Mouse (Mus musculus) midbrain, embryonic 10.5 days (tissue): ENCODE results near the gene Hmg20b. TPM values are rescaled to one million over a fixed set of nuclear protein-coding genes. Genes with fewer than 3 reads are reported as not detected.

Experiments
- DNase-seq: peaks from one replicate; pipeline ENCODE4 v3.0.0-alpha.2; 2017; ENCODE audit warnings: low spot score
- H3K27ac ChIP-seq: fragments of 300-500 bp; sonication (generic); replicated peaks from 2 replicates; pipeline ENCODE4 v1.5.1; 2016; ENCODE audit warnings: mild to moderate bottlenecking
- H3K27me3 ChIP-seq: fragments of 300-500 bp; sonication (generic); 2 replicates; pipeline ENCODE4 v1.6.1; 2016; ENCODE audit warnings: low read depth, mild to moderate bottlenecking; ENCODE audit not compliant: poor library complexity, severe bottlenecking
- H3K36me3 ChIP-seq: fragments of 300-500 bp; sonication (generic); 2 replicates; pipeline ENCODE4 v1.6.1; 2016; ENCODE audit warnings: mild to moderate bottlenecking, moderate library complexity
- H3K4me1 ChIP-seq: fragments of 300-500 bp; sonication (generic); 2 replicates; pipeline ENCODE4 v1.6.1; 2016
- H3K4me3 ChIP-seq: fragments of 300-500 bp; sonication (generic); 2 replicates; pipeline ENCODE4 v1.5.1; 2016; ENCODE audit warnings: mild to moderate bottlenecking, moderate library complexity
- H3K9me3 ChIP-seq: fragments of 300-500 bp; sonication (generic); replicated peaks from 2 replicates; pipeline ENCODE4 v1.6.1; 2016; ENCODE audit warnings: mild to moderate bottlenecking
- WGBS: fragments of 180-500 bp; shearing (Covaris S2); methylation state at CpG from one replicate; pipeline ENCODE4 v1.1.7; 2016; 5-methylcytosine and 5-hydroxymethylcytosine counted together
- polyA plus RNA-seq: library from polyadenylated mRNA; unstranded; fragments of >200 nt; fragmentation: Nextera tagmentation; extraction: Ambion mirVana; gene quantifications from 2 replicates; pipeline ENCODE4 v1.2.1, GENCODE M21; 2016

Hmg20b gene
- polyA plus RNA-seq, 1 experiment from 2014 or later = 102 TPM

DNA sequence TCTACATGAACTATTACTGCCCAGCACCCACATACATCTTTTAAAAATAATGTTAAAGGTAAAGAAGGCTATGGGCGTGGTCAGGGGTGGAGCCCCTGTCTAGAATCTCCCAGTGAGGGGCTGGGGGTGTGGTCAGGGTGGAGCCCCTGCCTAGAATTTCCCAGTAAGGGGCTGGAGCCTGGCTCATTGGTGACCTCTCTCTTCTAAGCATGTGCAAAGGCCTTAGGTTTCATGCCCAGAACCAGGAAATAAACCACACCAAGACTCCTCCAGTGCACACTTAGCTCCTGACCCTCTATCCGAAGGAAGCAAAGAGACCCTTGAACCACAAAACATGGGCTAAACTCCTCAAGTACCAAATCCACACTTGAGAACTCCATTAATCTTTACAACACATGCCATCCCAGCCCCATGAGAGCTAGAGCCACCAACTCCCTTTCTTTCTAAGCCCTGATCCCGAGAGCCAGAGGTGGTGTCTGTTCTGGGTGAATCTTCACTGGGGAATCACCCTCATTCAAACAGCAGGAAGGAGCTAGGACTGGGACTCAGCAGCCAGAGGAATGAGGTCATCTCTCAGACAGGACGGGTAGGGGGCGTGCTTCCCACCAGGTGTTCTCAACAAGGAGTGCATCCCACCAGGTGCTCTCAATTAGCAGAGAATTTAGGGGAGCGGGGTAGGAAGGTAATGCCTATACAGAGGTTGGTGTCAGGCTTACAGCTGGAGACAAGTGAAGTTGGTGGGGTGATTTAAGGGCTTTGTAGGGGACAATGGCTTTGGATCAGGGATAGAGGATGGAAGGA is 26.5 kb upstream of the Hmg20b start:
- 49% methylated on average over 6 of the region's 6 CpGs for WGBS
- Histone ChIP-seq H3K9me3 (no peaks in the 10 kb centered on the region), H3K27ac (peak overlapping the region; percentile 97), H3K4me1 (peaks cover 47% of the 10 kb centered on the region), H3K27me3 (no peaks in the 10 kb centered on the region), H3K36me3 (peaks cover 49% of the 10 kb centered on the region), H3K4me3 (peak overlapping the region; percentile 93)
- DNase-seq = no peak

DNA sequence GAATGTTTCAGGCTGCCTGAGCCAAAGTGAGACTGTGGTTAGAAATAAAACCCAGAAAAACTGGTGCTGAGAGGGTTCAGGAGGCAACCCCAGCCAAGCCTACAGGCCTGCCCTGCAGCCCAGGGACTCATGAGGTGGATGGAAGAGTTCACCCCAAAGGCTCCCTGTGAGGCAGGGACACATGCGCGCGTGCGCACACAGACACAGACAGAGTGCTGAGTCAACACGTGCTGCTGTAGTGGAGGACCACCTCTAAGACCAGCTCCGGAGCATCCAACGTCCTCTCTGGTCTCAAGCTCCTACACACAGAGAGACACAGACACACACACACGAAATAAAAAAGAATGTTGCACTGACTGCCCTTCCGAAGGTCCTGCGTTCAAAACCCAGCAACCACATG is 25.0 kb upstream of the Hmg20b start:
- H3K27me3 ChIP-seq = no peaks in the 10 kb centered on the region
- peaks cover 64% of the 10 kb centered on the region for H3K36me3 ChIP-seq
- H3K27ac ChIP-seq = no peak overlapping the region
- no peaks in the 10 kb centered on the region for H3K9me3 ChIP-seq
- WGBS = 93% methylated on average over 10 of the region's 10 CpGs
- peak overlapping the region; percentile 20; the same call in 1 of the 2 replicates for H3K4me3 ChIP-seq
- no peak for DNase-seq
- H3K4me1 ChIP-seq = peaks cover 47% of the 10 kb centered on the region

DNA sequence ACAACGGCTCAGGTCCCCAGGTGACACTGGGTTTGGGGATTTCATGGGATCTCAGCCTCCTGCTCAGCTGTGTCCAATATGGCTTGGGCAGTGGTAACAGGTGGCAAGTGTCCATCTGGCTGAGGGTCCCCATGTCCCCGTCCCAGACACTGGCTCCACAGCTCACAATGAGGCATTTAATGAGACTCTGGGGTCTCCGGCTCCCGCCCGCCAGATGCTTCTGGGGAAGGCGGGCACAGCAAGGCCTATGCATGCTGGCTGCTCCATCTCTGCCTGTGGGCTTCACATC is 16.9 kb upstream of the Hmg20b start:
- peaks cover 29% of the 10 kb centered on the region for H3K27me3 ChIP-seq
- no peak for DNase-seq
- WGBS = 84% methylated on average over 6 of the region's 6 CpGs
- H3K4me1 ChIP-seq = peaks cover 64% of the 10 kb centered on the region
- no peaks in the 10 kb centered on the region for H3K9me3 ChIP-seq
- peaks cover 68% of the 10 kb centered on the region for H3K36me3 ChIP-seq
- no peak overlapping the region for H3K4me3 ChIP-seq
- 0 out of 2 replicates have a peak overlapping the region, but pooled peaks have one; percentile 78 for H3K27ac ChIP-seq

DNA sequence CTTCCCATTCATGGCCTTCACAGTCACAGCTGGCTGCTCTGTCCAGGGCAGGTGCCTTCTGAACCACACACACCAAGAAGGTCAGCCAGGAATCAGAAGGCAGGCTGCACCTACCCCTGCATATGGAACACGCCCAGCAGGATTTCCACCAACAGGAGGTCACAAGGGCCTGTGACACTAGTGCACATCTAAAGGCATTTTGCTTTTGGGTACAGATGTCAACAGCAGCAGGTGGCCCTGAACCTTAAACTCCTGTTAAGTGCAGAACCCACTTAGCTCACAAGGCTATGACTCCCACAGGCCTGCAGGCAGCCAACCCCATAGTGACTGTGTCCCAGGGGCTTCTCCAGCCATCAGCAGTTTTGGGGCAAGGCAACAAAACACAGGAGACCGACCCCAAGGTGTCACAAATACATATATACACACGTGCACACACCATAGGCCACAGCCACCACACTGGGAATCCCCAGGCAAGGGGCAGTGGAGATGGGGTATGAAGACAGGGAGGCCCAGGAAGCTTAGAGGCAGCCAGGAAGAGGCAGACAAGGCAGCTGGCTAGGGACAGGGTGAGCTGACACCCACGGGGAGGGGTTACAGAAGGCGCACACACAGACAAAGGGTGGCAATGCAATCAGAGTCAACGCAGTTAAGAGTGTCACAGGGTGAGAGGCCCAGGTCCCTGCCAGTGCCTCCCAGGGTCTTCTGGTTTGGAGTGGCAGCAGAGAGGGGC is 16.4 kb upstream of the Hmg20b start:
- H3K27ac ChIP-seq = peak overlapping the region; percentile 78
- peaks cover 68% of the 10 kb centered on the region for H3K36me3 ChIP-seq
- H3K27me3 ChIP-seq = peaks cover 33% of the 10 kb centered on the region
- no peak for DNase-seq
- no peaks in the 10 kb centered on the region for H3K9me3 ChIP-seq
- WGBS = 81% methylated on average over 6 of the region's 6 CpGs
- peaks cover 65% of the 10 kb centered on the region for H3K4me1 ChIP-seq
- H3K4me3 ChIP-seq = peak overlapping the region; percentile 52; the same call in 1 of the 2 replicates

DNA sequence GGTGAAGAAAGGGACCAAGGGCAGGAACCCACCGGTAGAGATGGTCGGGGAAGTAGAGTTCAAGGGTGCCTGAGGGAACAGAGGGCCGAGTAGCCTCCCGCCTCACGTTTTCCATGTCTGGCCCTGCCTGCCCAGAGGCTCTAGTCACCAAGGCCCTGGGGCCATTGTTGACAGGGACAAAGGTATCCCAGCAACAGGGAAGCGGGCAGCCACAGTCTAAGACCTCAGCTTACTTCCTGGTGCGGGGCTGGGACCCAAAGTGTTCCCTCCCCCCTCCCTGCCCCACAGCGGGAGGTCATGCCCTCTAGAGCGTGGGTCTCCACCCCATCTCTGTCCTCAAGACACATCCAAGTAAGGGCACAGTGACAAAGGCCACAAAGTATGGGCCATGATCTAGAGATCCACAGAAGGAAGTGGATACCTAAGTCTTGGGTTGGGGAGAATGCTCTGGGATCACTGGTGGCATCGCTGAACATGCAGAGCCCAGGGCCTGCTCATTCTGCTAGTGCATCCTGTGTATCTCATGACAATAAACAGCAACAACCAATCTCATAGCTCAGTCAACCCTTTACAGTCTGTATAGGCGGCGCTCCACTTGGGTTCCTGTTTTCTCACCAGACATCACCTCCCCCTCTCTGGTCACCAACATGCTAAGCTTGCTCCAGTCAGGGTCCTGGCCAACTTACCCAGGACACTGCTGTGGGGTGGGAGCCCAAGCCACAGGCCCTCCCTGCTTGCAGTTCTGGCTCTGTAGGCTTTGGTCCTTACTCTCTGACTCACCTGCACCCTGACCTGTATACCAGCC is 15.6 kb upstream of the Hmg20b start, which contains the start of gene 4930404N11Rik:
Gene 4930404N11Rik (minus strand): TSS at position 145 of the 805 bp plus-strand sequence.
- Histone ChIP-seq H3K4me3 (peak within 1 kb of the TSS; percentile 52), H3K36me3 (peaks cover 67% of the 10 kb centered on the region), H3K4me1 (peaks cover 72% of the 10 kb centered on the region), H3K27ac (peak within 1 kb of the TSS; percentile 78), H3K9me3 (no peaks in the 10 kb centered on the region), H3K27me3 (peaks cover 33% of the 10 kb centered on the region)
- 21% methylated on average over 12 of the region's 12 CpGs for WGBS
- DNase-seq = peak; percentile 84

DNA sequence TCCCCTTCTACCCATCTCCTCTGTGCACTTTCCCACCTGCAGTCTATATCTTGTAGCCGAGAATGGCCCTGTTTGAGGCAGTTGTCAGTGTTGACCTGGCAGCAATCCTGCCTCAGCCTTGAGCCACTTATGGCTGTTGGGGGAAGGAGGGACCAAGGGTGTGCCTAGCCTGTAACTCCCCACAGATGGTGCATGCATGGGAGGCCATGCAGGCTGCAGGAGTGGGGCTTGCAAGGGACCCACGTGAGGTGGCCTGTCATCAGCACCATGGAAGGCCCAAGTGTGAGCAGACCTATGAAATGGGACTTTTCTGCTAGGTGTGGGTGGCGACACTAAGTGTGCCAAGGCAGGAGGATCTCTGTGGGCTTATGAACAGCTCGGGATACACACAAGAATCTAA is 14.8 kb upstream of the Hmg20b start:
- WGBS = 37% methylated on average over 4 of the region's 4 CpGs
- DNase-seq = no peak
- Histone ChIP-seq H3K27me3 (peaks cover 33% of the 10 kb centered on the region), H3K36me3 (peaks cover 59% of the 10 kb centered on the region), H3K27ac (peak overlapping the region; percentile 78), H3K9me3 (no peaks in the 10 kb centered on the region), H3K4me3 (peak overlapping the region; percentile 52), H3K4me1 (peaks cover 80% of the 10 kb centered on the region)

DNA sequence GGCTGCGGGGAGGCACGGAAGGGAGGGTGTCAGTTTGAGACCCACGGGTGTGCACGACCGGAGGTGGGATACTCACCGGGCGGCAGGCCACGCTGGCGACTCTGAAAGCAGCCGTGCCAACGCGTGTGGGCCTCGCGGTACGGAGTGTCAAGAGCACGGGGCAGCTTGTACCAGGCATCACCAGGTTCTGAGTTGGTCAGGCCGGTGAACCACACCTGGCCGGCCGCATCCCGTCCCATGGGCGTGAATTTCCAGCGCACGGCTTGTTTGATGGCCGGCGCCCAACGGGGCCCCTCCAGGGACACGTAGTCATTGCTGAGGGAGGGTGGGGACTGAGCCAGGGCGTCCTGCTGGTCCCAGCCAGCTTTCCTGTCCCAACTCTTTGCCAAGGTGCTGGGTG is 14.4 kb upstream of the Hmg20b start:
- 9% methylated on average over 28 of the region's 28 CpGs for WGBS
- Histone ChIP-seq H3K4me3 (peak overlapping the region; percentile 52), H3K36me3 (peaks cover 55% of the 10 kb centered on the region)

DNA sequence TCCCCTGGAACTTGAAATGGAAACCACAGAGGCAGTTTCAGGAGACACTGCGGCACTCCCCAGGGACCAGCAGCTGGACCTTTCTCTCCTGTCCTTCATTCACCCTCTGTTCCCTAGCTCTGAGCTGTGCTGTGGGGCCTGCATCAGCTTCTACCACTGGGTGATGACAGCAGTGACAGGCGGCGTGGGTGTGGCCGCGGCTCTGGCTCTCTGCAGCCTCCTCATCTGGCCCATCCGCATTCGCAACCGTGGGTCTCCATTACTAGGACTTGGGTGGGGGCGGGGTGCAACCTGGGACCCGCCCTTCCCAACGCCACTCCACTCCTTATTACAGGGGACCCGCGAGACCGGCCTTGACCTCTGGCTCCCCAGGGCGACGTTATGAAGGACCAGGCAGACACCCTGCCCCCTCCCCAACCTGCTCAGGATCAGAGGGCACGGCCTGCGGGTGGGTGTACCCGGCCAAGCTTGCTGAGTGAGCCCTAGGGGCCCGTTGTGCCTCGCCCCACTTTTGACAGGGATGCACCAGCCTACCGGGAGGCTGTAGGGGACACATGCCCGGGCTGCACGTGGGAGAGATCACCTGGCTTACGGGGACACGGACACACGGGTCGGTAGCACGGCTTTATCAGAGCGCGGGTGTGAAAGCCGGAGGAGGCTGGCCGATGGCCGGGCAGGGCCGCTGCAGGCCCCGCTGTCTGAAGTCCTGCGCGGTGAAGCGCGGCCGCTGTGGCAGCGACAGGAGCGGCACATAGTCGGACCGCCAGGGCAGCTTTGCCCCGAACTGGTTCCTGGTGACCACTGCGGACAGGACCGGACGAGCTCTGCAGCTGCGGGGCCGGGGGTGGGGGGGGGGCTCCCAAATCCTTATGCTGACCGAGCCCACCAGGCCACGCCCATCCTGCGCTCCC is 13.4 kb upstream of the Hmg20b start:
- peaks cover 40% of the 10 kb centered on the region for H3K27me3 ChIP-seq

More for the DNA sequence above, 14.4 kb upstream of the Hmg20b start:
- peaks cover 33% of the 10 kb centered on the region for H3K27me3 ChIP-seq
- H3K27ac ChIP-seq = peak overlapping the region; percentile 78
- no peaks in the 10 kb centered on the region for H3K9me3 ChIP-seq
- peaks cover 85% of the 10 kb centered on the region for H3K4me1 ChIP-seq
- DNase-seq = peak; percentile 40

DNA sequence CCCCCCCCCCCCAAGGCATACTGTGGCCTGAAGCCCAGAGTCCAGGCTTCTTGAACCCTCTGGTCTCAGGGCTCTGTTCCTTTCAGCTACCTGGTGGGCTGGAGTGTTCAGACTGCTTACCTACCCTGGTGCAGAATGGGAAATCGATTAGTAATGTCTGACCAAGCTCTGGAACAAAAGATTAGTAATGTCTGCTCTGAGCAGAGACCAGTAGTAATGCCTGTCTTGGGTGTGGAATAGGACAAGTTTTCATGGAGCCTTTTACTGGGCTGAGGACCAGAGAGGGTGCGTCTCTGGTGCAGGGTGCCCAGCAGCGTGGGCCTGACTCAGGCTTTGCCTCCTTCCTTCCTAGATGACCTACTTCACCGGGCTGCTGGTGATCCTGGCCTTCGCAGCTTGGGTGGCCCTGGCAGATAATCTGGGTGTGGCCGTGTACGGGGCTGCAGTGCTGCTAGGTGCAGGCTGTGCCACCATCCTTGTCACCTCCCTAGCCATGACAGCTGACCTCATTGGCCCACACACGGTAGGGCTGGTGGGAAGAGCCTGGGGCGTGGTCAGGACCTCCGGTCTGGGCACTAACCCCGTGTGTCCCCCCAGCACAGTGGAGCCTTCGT is 12.2 kb upstream of the Hmg20b start:
- Histone ChIP-seq H3K4me3 (0 out of 2 replicates have a peak overlapping the region, but pooled peaks have one; percentile 52), H3K27ac (peak overlapping the region; percentile 78), H3K27me3 (peaks cover 52% of the 10 kb centered on the region), H3K4me1 (peaks cover 100% of the 10 kb centered on the region), H3K9me3 (no peaks in the 10 kb centered on the region), H3K36me3 (peaks cover 32% of the 10 kb centered on the region)
- no peak for DNase-seq
- 71% methylated on average over 12 of the region's 12 CpGs for WGBS

More for the DNA sequence above, 13.4 kb upstream of the Hmg20b start:
- peak overlapping the region; percentile 52 for H3K4me3 ChIP-seq
- 11% methylated on average over 54 of the region's 54 CpGs for WGBS
- H3K36me3 ChIP-seq = peaks cover 45% of the 10 kb centered on the region
- peak overlapping the region; percentile 78 for H3K27ac ChIP-seq
- DNase-seq = peak; percentile 47
- peaks cover 94% of the 10 kb centered on the region for H3K4me1 ChIP-seq
- H3K9me3 ChIP-seq = no peaks in the 10 kb centered on the region

DNA sequence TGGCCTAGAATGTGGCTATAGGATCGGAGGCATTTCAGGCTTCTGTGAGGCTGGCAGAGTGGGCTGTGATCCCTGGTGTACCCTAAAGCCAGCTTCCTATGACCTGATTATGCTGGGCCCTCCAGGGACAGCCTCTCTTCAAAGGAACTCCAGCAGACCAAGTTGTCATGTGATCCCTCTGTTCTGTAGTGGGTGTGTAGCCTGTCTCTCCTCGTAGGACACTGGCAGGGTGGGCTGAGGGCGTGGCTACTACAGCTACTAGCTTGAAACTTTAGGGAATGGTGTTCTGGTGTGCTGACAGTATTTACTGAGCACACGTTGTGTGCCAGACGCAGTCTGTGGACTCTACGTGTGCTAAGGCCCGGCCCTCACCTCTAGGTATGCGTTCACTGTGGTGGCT is 10.4 kb upstream of the Hmg20b start:
- Histone ChIP-seq H3K36me3 (peaks cover 19% of the 10 kb centered on the region), H3K9me3 (no peaks in the 10 kb centered on the region), H3K27me3 (peaks cover 64% of the 10 kb centered on the region), H3K4me1 (peaks cover 94% of the 10 kb centered on the region), H3K27ac (no peak overlapping the region), H3K4me3 (no peak overlapping the region)
- 71% methylated on average over 8 of the region's 8 CpGs for WGBS
- DNase-seq = no peak

DNA sequence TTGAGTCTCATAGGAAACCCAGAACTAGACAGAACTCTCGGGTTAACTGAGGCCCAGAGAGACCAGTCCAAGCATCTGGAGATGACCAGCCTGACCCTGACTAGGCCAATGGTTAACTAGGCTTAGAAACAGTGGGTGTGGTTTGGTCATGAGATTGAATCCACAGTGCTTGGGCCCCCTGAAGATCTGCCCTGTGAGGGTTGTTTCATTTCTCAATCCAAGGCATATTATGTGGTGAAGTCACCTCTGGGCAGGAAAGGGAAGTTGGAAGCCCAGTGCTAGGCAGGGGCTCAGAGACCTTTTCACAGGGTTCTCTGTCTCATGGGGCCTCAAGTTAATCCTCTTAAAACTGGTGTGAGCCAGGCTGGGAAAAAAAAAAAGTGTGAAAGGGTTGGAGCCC is 8.6 kb upstream of the Hmg20b start:
- no peak for DNase-seq
- H3K36me3 ChIP-seq = peaks cover 19% of the 10 kb centered on the region
- peak overlapping the region; percentile 25; the same call in 1 of the 2 replicates for H3K27ac ChIP-seq
- H3K4me1 ChIP-seq = peaks cover 88% of the 10 kb centered on the region
- peaks cover 64% of the 10 kb centered on the region for H3K27me3 ChIP-seq
- H3K4me3 ChIP-seq = peak overlapping the region; percentile 78
- H3K9me3 ChIP-seq = no peaks in the 10 kb centered on the region
- 56% methylated on average over 1 of the region's 1 CpGs for WGBS
